Mouse (Mus musculus) lung, embryonic 15.5 days (tissue): Measurements from ENCODE around the gene Cox10. TPM values are rescaled to one million over a fixed set of nuclear protein-coding genes. Genes with fewer than 3 reads are reported as not detected.
A peak's percentile ranks its signal among the peaks of the same experiment; 100 is the strongest.

ENCODE experiments used
- ATAC-seq: fragments of 200-750 bp; cut with Nextera tagmentation; 2 replicates; pipeline ENCODE4 v1.8.0; 2017; ENCODE audit warnings: moderate number of reproducible peaks, borderline replicate concordance; ENCODE audit not compliant: low FRiP score, low TSS enrichment; ENCODE audit errors: extremely low read depth
- H3K27ac ChIP-seq: fragments of 300-500 bp; sonication (generic); 2 replicates; pipeline ENCODE4 v1.5.1; 2015; ENCODE audit warnings: moderate library complexity, mild to moderate bottlenecking, inconsistent platforms
- H3K27me3 ChIP-seq: fragments of 300-500 bp; sonication (generic); 2 replicates; pipeline ENCODE4 v1.6.1; 2015; ENCODE audit warnings: inconsistent platforms
- H3K36me3 ChIP-seq: fragments of 300-500 bp; sonication (generic); 2 replicates; pipeline ENCODE4 v1.6.1; 2015; ENCODE audit warnings: inconsistent platforms
- H3K4me1 ChIP-seq: fragments of 300-500 bp; sonication (generic); 2 replicates; pipeline ENCODE4 v1.6.1; 2015; ENCODE audit warnings: inconsistent platforms
- H3K4me2 ChIP-seq: fragments of 300-500 bp; sonication (generic); 2 replicates; pipeline ENCODE4 v1.6.1; 2015; ENCODE audit warnings: inconsistent platforms, mild to moderate bottlenecking, moderate library complexity
- H3K4me3 ChIP-seq: fragments of 300-500 bp; sonication (generic); 2 replicates; pipeline ENCODE4 v1.5.1; 2015; ENCODE audit warnings: mild to moderate bottlenecking, inconsistent platforms
- H3K9ac ChIP-seq: fragments of 300-500 bp; sonication (generic); 2 replicates; pipeline ENCODE4 v1.6.1; 2015; ENCODE audit warnings: inconsistent platforms
- H3K9me3 ChIP-seq: fragments of 300-500 bp; sonication (generic); 2 replicates; pipeline ENCODE4 v1.6.1; 2016; ENCODE audit warnings: inconsistent platforms
- WGBS: fragments of 180-500 bp; shearing (Covaris S2); methylation state at CpG from one replicate; pipeline ENCODE4 v1.1.7; 2015; 5-methylcytosine and 5-hydroxymethylcytosine counted together
- polyA plus RNA-seq: library from polyadenylated mRNA; unstranded; fragments of >200 nt; fragmentation: Nextera tagmentation; extraction: Ambion mirVana; gene quantifications from 2 replicates; pipeline ENCODE4 v1.2.1, GENCODE M21; 2015

The Cox10 gene
- polyA plus RNA-seq, 1 experiment from 2014 or later: 20.5 TPM

DNA sequence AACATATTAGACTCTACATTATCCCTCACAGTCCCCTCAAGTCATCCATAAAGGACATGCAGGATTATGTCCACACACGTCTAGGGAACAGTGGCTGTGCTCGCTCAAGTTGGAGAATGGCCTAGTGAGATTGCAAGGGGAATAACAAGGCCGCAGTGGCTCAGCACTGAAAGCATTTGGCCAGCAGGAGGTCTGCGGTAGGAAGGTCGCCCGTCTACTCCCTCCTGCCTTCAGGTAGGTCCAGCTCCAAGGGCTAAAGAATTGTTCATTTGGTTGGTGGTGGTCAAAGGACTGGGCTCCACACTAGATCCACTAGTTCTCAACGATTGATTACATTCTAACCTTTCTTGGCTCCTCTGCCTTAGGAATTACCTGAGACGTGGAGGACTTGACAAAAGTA lies 89.0 kb downstream of the Cox10 start:
- H3K4me3 ChIP-seq: no peak overlapping the region
- no peaks in the 10 kb centered on the region for H3K9me3 ChIP-seq
- H3K36me3 ChIP-seq: no peaks in the 10 kb centered on the region
- no peak overlapping the region for H3K4me2 ChIP-seq
- ATAC-seq: no peak
- H3K4me1 ChIP-seq: 0 out of 2 replicates have a peak, but pooled peaks cover 6% of the 10 kb centered on the region
- H3K27ac ChIP-seq: no peak overlapping the region
- WGBS: 87% methylated on average over 8 of the region's 8 CpGs
- no peak overlapping the region for H3K9ac ChIP-seq
- no peaks in the 10 kb centered on the region for H3K27me3 ChIP-seq

DNA sequence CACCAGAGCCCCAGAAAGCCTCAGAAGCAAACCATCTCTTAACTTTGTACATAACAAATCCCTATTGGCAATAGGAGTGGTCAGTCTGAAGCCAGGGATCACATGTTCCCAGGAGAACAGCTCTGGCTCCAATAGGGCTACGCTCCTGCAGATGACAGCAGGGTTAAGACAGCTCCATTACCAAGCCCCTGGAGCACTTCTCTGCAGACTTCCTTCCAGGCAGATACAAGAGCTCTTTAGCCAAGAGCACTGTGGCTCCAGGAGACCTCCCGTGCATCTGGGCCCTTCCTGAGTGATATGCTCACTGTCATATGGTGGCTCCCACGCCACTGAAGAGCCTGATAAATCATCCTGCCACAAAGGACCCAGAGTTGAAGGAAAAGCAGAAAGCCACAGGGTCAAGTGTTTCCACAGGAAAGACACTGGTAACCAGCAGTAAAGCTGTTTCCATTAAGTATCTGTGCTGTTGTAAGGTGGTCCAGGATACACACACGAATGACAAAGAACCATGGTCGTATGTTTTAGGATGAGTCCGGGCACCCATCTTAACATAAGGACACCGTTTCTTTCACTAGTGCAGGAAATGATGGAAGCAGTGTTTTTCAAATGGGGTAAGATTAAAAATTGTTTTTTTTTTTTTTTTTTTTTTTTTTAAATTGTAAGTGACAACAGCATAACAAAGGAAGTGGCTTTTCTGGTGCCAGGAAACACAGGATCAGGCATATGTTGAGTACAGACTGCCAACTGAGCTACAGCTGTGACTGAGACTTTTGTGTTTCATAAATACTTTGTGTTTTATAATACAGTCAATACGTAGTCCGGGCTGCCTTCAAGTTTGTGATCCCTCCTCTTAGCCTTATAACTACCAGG lies 90.0 kb downstream of the Cox10 start:
- WGBS: 58% methylated on average over 9 of the region's 9 CpGs
- no peak for ATAC-seq
- no peaks in the 10 kb centered on the region for H3K36me3 ChIP-seq

DNA sequence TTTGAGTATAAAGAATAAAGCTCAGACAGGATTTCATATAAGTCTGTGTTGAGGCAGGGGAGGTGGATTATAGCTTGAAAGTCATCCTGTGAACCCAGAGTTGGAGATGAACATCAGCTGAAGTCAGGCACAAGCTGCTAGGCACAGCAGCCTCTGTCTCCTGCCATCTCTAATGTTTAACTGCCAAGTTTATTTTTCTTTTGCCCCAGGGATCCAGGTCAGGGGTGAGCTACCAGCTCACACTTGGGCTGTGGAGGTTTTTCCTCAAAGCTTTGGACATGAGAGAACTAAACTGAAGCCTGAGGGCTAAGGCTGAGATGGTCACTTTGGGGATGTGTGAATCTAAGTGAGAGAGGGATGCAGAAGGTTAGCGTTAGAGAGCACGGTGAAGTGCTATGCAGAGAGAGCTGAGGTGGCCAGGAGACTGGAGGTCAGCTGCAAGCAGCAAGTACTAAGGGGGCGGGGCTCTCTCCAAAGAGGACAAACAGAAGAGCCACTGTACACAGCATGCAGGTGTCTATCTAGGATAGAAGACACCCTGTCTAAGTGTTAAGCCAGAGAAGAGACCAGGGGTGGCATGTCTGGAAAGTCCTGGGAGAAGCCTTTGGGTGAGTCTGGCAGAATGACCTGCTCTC lies 91.1 kb downstream of the Cox10 start:
- H3K9ac ChIP-seq: no peak overlapping the region
- H3K27ac ChIP-seq: no peak overlapping the region
- no peak for ATAC-seq
- 41% methylated on average over 3 of the region's 3 CpGs for WGBS
- no peaks in the 10 kb centered on the region for H3K27me3 ChIP-seq
- no peaks in the 10 kb centered on the region for H3K36me3 ChIP-seq
- no peaks in the 10 kb centered on the region for H3K9me3 ChIP-seq
- H3K4me1 ChIP-seq: 0 out of 2 replicates have a peak, but pooled peaks cover 10% of the 10 kb centered on the region
- H3K4me3 ChIP-seq: no peak overlapping the region
- H3K4me2 ChIP-seq: no peak overlapping the region

More for the DNA sequence above, 90.0 kb downstream of the Cox10 start:
- H3K27ac ChIP-seq: no peak overlapping the region
- no peaks in the 10 kb centered on the region for H3K27me3 ChIP-seq
- no peak overlapping the region for H3K9ac ChIP-seq
- no peak overlapping the region for H3K4me2 ChIP-seq
- H3K4me3 ChIP-seq: no peak overlapping the region
- no peaks in the 10 kb centered on the region for H3K9me3 ChIP-seq
- H3K4me1 ChIP-seq: 0 out of 2 replicates have a peak, but pooled peaks cover 10% of the 10 kb centered on the region

DNA sequence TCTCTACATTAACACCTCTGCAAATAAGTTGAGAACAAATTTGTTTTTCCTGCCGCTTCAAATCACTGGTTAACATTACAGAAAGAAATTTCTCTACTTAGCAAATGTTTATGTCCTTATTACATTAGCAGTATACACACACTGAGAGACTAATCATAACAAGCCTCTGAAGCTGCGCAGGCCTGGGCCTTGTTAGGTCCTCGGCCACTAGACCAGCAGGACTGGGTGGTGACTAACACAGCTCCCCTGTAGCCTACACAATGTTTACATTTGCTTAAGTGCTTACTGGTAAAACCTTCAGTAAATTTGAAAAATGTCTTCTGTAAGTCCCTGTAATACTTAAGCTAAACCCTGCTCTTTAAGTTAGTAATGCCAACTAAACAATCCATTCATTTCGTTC lies 92.6 kb downstream of the Cox10 start:
- Histone ChIP-seq H3K4me3 (no peak overlapping the region), H3K27ac (no peak overlapping the region), H3K4me2 (no peak overlapping the region), H3K9me3 (no peaks in the 10 kb centered on the region), H3K27me3 (no peaks in the 10 kb centered on the region), H3K4me1 (0 out of 2 replicates have a peak, but pooled peaks cover 10% of the 10 kb centered on the region), H3K36me3 (no peaks in the 10 kb centered on the region), H3K9ac (no peak overlapping the region)
- 45% methylated on average over 4 of the region's 4 CpGs for WGBS
- ATAC-seq: no peak

DNA sequence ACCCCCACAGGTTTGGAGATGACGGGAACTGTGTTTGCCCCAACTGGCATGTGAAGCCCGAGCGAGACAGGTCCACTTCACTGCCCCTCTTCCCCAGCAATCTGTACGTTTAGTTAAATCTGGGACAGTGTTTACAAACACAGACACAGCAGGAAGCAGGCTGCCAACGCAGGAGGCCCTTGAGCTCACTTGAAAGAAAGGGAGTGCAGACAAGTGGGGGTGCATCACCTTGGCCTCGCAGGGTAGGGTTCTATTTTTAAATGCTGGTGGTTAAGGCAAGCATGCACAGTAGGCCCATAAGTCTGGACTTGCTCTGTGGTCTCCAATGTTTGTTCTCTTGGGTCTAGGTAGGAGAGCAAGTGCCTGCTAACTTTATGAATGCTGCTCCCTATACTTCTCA lies 93.8 kb downstream of the Cox10 start:
- Histone ChIP-seq H3K4me3 (no peak overlapping the region), H3K4me1 (0 out of 2 replicates have a peak, but pooled peaks cover 10% of the 10 kb centered on the region), H3K36me3 (no peaks in the 10 kb centered on the region), H3K27ac (no peak overlapping the region), H3K9ac (no peak overlapping the region), H3K9me3 (no peaks in the 10 kb centered on the region), H3K27me3 (no peaks in the 10 kb centered on the region), H3K4me2 (no peak overlapping the region)
- no peak for ATAC-seq
- 33% methylated on average over 6 of the region's 6 CpGs for WGBS

DNA sequence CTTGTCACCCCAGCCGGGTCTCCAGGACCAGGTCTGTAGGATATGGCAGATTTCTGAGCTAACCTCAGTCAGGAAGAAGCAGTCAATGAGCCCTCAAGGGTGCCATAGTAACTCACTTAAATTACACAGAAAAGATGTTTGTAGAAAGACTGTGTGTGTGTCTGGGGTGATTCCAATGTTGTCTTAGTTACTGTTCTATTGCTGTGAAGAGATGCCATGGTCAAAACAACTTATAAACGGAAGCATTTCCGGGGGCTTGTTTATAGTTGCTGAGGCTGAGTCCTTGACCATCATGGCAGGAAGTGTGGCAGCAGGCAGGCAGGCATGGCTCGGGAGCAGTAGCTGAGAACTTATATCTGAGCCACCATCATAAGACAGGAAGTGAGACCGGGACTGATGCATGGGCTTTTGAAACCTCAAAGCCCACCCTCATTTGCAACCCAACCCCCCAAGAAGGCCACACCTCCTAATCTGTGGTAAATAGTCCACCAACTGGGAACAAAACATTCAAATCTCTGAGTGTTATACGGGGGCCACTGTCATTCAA lies 94.6 kb downstream of the Cox10 start:
- WGBS: 53% methylated on average over 6 of the region's 6 CpGs
- Histone ChIP-seq H3K9me3 (no peaks in the 10 kb centered on the region), H3K4me3 (no peak overlapping the region), H3K27me3 (no peaks in the 10 kb centered on the region), H3K4me2 (no peak overlapping the region), H3K36me3 (no peaks in the 10 kb centered on the region), H3K4me1 (0 out of 2 replicates have a peak, but pooled peaks cover 10% of the 10 kb centered on the region), H3K9ac (no peak overlapping the region), H3K27ac (peak overlapping the region; percentile 7; the same call in 1 of the 2 replicates)
- no peak for ATAC-seq

DNA sequence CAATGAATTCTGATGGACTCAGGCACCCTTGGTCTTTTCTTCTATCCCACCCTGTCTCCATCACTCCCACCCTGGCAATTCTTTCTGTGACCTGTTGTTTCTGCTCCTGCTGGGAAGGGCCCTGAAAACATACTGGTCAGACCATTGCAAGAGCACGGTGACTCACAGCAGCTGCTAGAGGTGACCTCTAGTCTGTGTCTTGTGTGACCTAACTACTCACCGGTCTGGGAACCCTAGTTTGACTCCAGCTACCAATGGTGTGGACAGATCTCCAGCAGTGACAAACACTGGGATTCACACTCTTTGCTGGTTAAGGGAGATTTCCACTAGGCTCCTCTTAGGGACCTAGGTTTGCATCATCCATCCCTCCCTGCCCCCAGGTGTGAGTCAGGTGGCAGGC lies 101.5 kb downstream of the Cox10 start:
- H3K4me3 ChIP-seq: no peak overlapping the region
- ATAC-seq: no peak
- 62% methylated on average over 2 of the region's 2 CpGs for WGBS
- no peak overlapping the region for H3K9ac ChIP-seq
- H3K9me3 ChIP-seq: no peaks in the 10 kb centered on the region
- H3K36me3 ChIP-seq: no peaks in the 10 kb centered on the region
- no peak overlapping the region for H3K27ac ChIP-seq
- H3K27me3 ChIP-seq: no peaks in the 10 kb centered on the region
- H3K4me1 ChIP-seq: no peaks in the 10 kb centered on the region
- no peak overlapping the region for H3K4me2 ChIP-seq

DNA sequence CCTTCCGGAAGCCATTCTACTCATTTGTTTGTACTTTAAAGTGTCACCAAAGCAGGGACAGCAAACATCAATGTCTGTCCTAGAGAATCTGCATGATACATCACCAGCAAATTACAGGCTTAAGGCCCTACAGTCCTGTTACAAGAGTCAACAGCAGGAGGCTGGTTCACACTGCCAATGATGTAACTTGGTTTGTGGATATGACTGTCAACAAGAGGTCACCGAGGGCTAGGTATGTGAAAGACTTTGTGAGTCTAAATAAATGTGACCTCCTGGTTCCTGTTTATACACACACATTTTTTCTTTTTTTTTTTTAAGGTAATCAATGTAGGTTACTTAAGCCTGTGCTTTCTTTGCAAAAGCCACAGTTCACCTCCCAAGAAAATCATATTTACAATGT lies 102.5 kb downstream of the Cox10 start:
- Histone ChIP-seq H3K27ac (no peak overlapping the region), H3K4me1 (no peaks in the 10 kb centered on the region), H3K4me3 (no peak overlapping the region), H3K9me3 (no peaks in the 10 kb centered on the region), H3K9ac (no peak overlapping the region), H3K36me3 (no peaks in the 10 kb centered on the region), H3K4me2 (no peak overlapping the region), H3K27me3 (no peaks in the 10 kb centered on the region)
- 63% methylated on average over 2 of the region's 2 CpGs for WGBS
- ATAC-seq: no peak

DNA sequence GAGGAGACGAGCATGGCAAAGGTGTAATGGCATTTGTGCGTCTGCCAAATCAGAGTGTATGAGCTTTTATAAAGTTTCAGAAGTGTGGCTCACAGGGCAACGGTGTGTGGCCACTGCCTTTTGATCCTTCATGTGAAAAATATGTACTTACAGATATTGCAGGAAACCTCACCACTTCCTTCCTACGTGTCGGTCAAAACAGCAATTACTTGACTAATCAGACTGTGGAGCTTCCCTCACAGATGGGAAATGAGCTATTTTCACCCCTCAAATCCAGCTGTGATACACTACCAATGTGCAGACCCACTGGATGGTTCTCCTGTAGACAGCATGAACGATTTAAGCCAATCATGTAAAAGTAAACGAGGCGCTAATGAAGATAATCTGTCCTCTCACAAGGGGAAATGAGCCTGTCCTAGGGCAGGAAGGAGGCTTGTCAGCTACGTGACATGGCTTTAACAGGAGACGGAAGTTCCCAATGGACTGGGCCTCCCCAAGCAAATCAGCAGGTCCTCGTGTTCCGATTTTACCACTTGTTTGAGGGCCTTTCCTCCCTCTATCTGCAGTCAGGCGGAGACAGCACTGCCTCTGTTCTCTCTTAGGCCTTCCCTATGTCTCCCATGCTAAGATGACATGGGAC lies 103.9 kb downstream of the Cox10 start:
- no peaks in the 10 kb centered on the region for H3K4me1 ChIP-seq
- no peak for ATAC-seq
- H3K27me3 ChIP-seq: no peaks in the 10 kb centered on the region
- no peak overlapping the region for H3K4me3 ChIP-seq
- no peak overlapping the region for H3K4me2 ChIP-seq
- no peaks in the 10 kb centered on the region for H3K9me3 ChIP-seq
- no peak overlapping the region for H3K9ac ChIP-seq
- H3K36me3 ChIP-seq: no peaks in the 10 kb centered on the region
- H3K27ac ChIP-seq: peak overlapping the region; percentile 20; the same call in 1 of the 2 replicates
- WGBS: 73% methylated on average over 13 of the region's 13 CpGs

DNA sequence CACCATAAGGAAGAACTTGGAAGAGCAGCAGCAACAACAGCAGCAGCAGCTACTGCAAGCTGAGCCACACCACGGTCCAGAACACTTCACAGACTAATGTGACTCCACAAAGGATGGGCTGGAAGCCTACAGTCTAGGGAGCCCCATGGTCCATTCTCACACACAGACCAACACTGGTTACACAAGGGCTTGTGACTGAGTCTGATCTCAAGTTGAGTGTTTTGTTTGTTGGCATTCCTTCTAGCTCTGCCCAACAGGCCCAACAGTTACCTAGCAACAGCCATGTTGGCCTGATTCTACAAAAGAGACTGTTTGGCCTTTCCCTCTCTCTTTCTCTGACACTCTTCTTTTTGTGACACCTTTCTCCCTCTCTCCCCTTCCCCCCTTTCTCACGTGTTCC lies 105.3 kb downstream of the Cox10 start:
- no peaks in the 10 kb centered on the region for H3K9me3 ChIP-seq
- ATAC-seq: no peak
- WGBS: 60% methylated on average over 2 of the region's 2 CpGs

DNA sequence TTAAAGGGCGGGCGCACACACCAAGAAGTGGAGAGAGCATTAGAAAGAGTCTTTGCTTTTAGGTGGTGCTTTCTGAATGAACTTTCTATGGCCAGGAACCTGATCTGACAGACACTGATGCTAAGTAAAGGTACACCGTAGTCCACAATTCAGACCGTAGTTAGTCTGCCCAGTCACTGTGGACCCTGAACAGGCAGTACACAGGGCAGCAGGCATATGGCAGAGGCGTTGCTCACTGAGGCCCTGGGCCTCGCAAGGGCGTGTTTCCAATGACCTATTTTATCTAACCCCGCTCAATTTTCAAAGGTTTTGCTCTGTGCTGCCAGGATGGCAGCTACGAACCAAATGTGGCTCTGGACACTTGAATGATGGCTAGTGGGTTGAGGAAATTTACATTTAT lies 107.8 kb downstream of the Cox10 start:
- no peak for ATAC-seq
- no peak overlapping the region for H3K27ac ChIP-seq
- no peaks in the 10 kb centered on the region for H3K9me3 ChIP-seq
- no peak overlapping the region for H3K4me2 ChIP-seq
- H3K9ac ChIP-seq: no peak overlapping the region
- H3K4me3 ChIP-seq: no peak overlapping the region
- H3K36me3 ChIP-seq: no peaks in the 10 kb centered on the region
- 90% methylated on average over 9 of the region's 9 CpGs for WGBS
- 0 out of 2 replicates have a peak, but pooled peaks cover 3% of the 10 kb centered on the region for H3K4me1 ChIP-seq
- H3K27me3 ChIP-seq: no peaks in the 10 kb centered on the region

More for the DNA sequence above, 105.3 kb downstream of the Cox10 start:
- H3K9ac ChIP-seq: no peak overlapping the region
- no peaks in the 10 kb centered on the region for H3K36me3 ChIP-seq
- H3K4me2 ChIP-seq: no peak overlapping the region
- H3K27me3 ChIP-seq: no peaks in the 10 kb centered on the region
- H3K4me1 ChIP-seq: 0 out of 2 replicates have a peak, but pooled peaks cover 3% of the 10 kb centered on the region
- H3K27ac ChIP-seq: no peak overlapping the region
- no peak overlapping the region for H3K4me3 ChIP-seq
